In the genomic region with DNA sequence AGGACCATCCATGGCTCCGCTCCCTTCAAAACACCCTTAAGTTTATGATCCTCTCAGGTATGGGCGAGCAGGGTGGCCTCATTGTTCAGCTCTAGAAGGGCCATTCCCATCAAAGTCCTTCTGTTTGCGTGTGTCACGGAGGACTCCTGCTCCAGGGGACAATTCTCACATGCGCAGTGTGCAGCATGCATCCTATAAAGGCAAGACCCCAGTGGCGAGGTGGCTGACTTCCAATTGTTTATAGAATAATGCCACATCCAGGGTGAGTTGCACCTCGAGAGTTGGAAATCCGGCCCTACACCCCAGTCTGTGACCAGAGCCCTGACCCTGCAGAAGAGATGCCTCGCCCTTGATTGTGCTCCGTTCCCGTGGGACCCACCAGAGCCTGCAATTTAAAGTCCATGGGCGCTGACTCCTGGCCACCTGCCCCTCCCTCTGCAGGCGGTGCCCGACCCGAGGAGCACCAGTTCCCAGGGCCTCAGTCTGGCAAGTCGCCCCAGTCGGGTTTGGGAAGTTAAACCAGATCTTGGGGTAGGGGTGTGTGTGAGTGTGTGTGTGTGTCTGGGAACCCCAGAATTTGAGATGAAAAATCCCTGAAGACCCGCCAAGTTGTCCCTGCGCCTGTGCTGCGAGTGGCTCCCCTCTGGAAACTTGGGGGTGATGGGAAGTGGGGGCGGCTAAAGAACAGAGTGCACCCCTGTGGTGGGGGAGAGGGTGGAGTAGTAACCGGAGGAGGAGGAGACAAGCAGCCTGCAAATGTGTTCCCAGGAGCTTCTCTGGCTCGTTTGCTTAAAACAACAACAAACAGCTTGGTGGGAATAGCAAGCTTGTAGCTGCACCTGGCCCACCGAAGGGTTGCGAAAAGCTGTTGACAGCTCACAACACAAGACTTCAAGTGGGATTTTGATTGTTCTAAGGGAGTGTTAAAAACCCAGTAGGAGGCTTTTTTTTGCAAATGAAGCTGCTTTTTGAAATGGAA, we compare ENCODE assay signal across 8 mouse cellular contexts. TPM values are rescaled to one million over a fixed set of nuclear protein-coding genes. Genes with fewer than 3 reads are reported as not detected.
A peak's percentile ranks its signal among the peaks of the same experiment; 100 is the strongest.
DNase-seq lines count a peak whose midpoint lies in the region; ATAC-seq lines count a peak whose summit lies in the region.

No protein-coding gene starts in this region.

- H3K27me3 ChIP-seq in kidney, embryonic 16.5 days (ENCODE audit: insufficient read depth, low read length), result 0 out of 2 replicates have a peak, but pooled peaks cover 3% of the 10 kb centered on the region
- H3K27me3 ChIP-seq in neural tube, embryonic 12.5 days (replicated peaks), result no peaks in the 10 kb centered on the region

- H3K27ac ChIP-seq in kidney, embryonic 16.5 days (ENCODE audit: low read length), result no peak overlapping the region
- H3K27ac ChIP-seq in neural tube, embryonic 12.5 days, result peak overlapping the region; percentile 0; the same call in 1 of the 2 replicates

- 21% methylated on average over 25 of the region's 25 CpGs for WGBS in kidney, embryonic 16.5 days
- 8% methylated on average over 25 of the region's 25 CpGs for WGBS in neural tube, embryonic 12.5 days

- no peaks in the 10 kb centered on the region for H3K9me3 ChIP-seq in kidney, embryonic 16.5 days (ENCODE audit: low read length)
- H3K9me3 ChIP-seq in neural tube, embryonic 12.5 days, result no peaks in the 10 kb centered on the region

- no peaks in the 10 kb centered on the region for H3K36me3 ChIP-seq in kidney, embryonic 16.5 days (ENCODE audit: insufficient read depth, low read length)
- H3K36me3 ChIP-seq in neural tube, embryonic 12.5 days, result no peaks in the 10 kb centered on the region

- no peak for ATAC-seq in kidney, embryonic 16.5 days (ENCODE audit: low FRiP score, low TSS enrichment)
- peak; percentile 38; the same call in 1 of the 2 replicates for ATAC-seq in neural tube, embryonic 12.5 days (ENCODE audit: low FRiP score, low read depth)
- no peak for ATAC-seq in granulocyte monocyte progenitor cell, adult 5-6 weeks (replicated peaks; ENCODE audit: poor library complexity, severe bottlenecking)

- H3K4me2 ChIP-seq in kidney, embryonic 16.5 days (replicated peaks; ENCODE audit: low read depth, low read length), result peak overlapping the region; percentile 40
- peak overlapping the region; percentile 51 for H3K4me2 ChIP-seq in neural tube, embryonic 12.5 days (replicated peaks)

- peak; percentile 99 for DNase-seq in heart, adult 11 months
- no peak for DNase-seq in heart, adult 8-10 months (ENCODE audit: low spot score)
- peak; percentile 80 for DNase-seq in brain, adult 2 months (ENCODE audit: low read depth, low spot score)
- DNase-seq in heart, adult 9 months (ENCODE audit: low spot score in 2 of 2), result peak; percentile 73 to 83
- DNase-seq in cerebellum, postnatal 36 days, result no peak

- peak overlapping the region; percentile 35; the same call in 1 of the 2 replicates for H3K9ac ChIP-seq in kidney, embryonic 16.5 days (replicated peaks; ENCODE audit: low read length)
- peak overlapping the region; percentile 34; the same call in 1 of the 2 replicates for H3K9ac ChIP-seq in neural tube, embryonic 12.5 days

- peaks cover 26% of the 10 kb centered on the region for H3K4me1 ChIP-seq in kidney, embryonic 16.5 days (ENCODE audit: insufficient read depth, low read length)
- peaks cover 26% of the 10 kb centered on the region for H3K4me1 ChIP-seq in neural tube, embryonic 12.5 days

- peak overlapping the region; percentile 1; the same call in 1 of the 2 replicates for H3K4me3 ChIP-seq in kidney, embryonic 16.5 days (ENCODE audit: low read length)
- peak overlapping the region; percentile 18 for H3K4me3 ChIP-seq in neural tube, embryonic 12.5 days

RNA-seq across cellular contexts. Expression of a gene that starts 5.8 kb away (rescaled TPM):
- total RNA-seq in heart, adult 8-10 months (2022), result 10 to 100 TPM; 22.1 to 74.4 (median 55.6) TPM
- polyA plus RNA-seq in kidney, embryonic 16.5 days (2015; fragmentation: Nextera tagmentation; extraction: Ambion mirVana), result 30.6 and 31.9 TPM in 2 replicates
- 75.7 and 78.9 TPM in 2 replicates for polyA plus RNA-seq in neural tube, embryonic 12.5 days (2016; fragmentation: Nextera tagmentation; extraction: Ambion mirVana)
- total RNA-seq in granulocyte monocyte progenitor cell, adult 5-6 weeks (2014; fragmentation: Nextera tagmentation), result 0.49 TPM in 1 of 2 replicates, not detected in the other
- 2.0 and 2.2 TPM in 2 replicates for total RNA-seq in granulocyte monocyte progenitor cell, adult 5-6 weeks (2017)

RNA-seq across cellular contexts. Expression of a gene that starts 45.1 kb away (rescaled TPM):
- total RNA-seq in heart, adult 8-10 months (2022), result 10 to 100 TPM; 22.3 to 26.7 (median 24.4) TPM
- polyA plus RNA-seq in kidney, embryonic 16.5 days (2015; fragmentation: Nextera tagmentation; extraction: Ambion mirVana), result 56.3 and 58.0 TPM in 2 replicates
- polyA plus RNA-seq in neural tube, embryonic 12.5 days (2016; fragmentation: Nextera tagmentation; extraction: Ambion mirVana), result 36.8 and 37.0 TPM in 2 replicates
- 19.4 and 24.3 TPM in 2 replicates for total RNA-seq in granulocyte monocyte progenitor cell, adult 5-6 weeks (2014; fragmentation: Nextera tagmentation)
- total RNA-seq in granulocyte monocyte progenitor cell, adult 5-6 weeks (2017), result 24.8 and 34.2 TPM in 2 replicates

RNA-seq across cellular contexts. Expression of a gene that starts 45.5 kb away (rescaled TPM):
- total RNA-seq in heart, adult 8-10 months (2022), result 10 to 100 TPM; 59.0 to 88.1 (median 74.3) TPM
- polyA plus RNA-seq in kidney, embryonic 16.5 days (2015; fragmentation: Nextera tagmentation; extraction: Ambion mirVana), result 93.6 and 95.2 TPM in 2 replicates
- polyA plus RNA-seq in neural tube, embryonic 12.5 days (2016; fragmentation: Nextera tagmentation; extraction: Ambion mirVana), result 116 and 122 TPM in 2 replicates
- 36.2 and 43.2 TPM in 2 replicates for total RNA-seq in granulocyte monocyte progenitor cell, adult 5-6 weeks (2014; fragmentation: Nextera tagmentation)
- total RNA-seq in granulocyte monocyte progenitor cell, adult 5-6 weeks (2017), result 46.2 and 48.8 TPM in 2 replicates

Comparison
In these comparisons a context has a peak if more than half of its experiments do, and no peak if none do; other contexts are left out.
1. DNase-seq: peak in heart, adult 11 months (single experiment), brain, adult 2 months (single experiment) and heart, adult 9 months (2 of 2); none in heart, adult 8-10 months (single experiment) and cerebellum, postnatal 36 days (0 of 2).
2. RNA of a gene that starts 5.8 kb away (total RNA-seq): 22.1 to 74.4 TPM in heart, adult 8-10 months; 0.49 to 2.2 TPM in granulocyte monocyte progenitor cell, adult 5-6 weeks; every median in the first group is over 4 times any median in the second.